Mouse (Mus musculus) MEL (cell line): ENCODE measurements around the gene Brat1. TPM values are rescaled to one million over a fixed set of nuclear protein-coding genes. Genes with fewer than 3 reads are reported as not detected.
A peak's percentile ranks its signal among the peaks of the same experiment; 100 is the strongest.

Source experiments
- DNase-seq: peaks from one replicate; pipeline ENCODE4 v3.0.0; 2011; ENCODE audit warnings: low read depth, low spot score
- H3K27ac ChIP-seq: 2 replicates; pipeline ENCODE4 v1.5.1; 2012; ENCODE audit warnings: low read depth, mild to moderate bottlenecking, control low read depth, low read length, moderate library complexity; ENCODE audit not compliant: control insufficient read depth
- H3K27me3 ChIP-seq, 2 experiments: fragments of 150-350 bp in 1 of 2; sonication (generic) in 1 of 2; 2 replicates each; pipeline ENCODE4 v1.6.1; 2012; ENCODE audit warnings: low read length in 2 of 2, mild to moderate bottlenecking in 2 of 2, improper control_type of control experiment in 1 of 2, moderate library complexity in 1 of 2; ENCODE audit not compliant: insufficient read depth in 2 of 2, control insufficient read depth in 1 of 2
- H3K36me3 ChIP-seq, 2 experiments: 2 replicates each; pipeline ENCODE4 v1.6.1; 2012 to 2014; ENCODE audit warnings: low read length in 2 of 2, improper control_type of control experiment in 1 of 2, inconsistent platforms in 1 of 2, mild to moderate bottlenecking in 1 of 2; ENCODE audit not compliant: insufficient read depth in 2 of 2, control insufficient read depth in 1 of 2
- H3K4me1 ChIP-seq, 2 experiments: fragments of 150-350 bp in 1 of 2; sonication (generic) in 1 of 2; 2 replicates each; pipeline ENCODE4 v1.6.1; 2012; ENCODE audit warnings: low read length in 2 of 2, improper control_type of control experiment in 1 of 2, mild to moderate bottlenecking in 1 of 2; ENCODE audit not compliant: insufficient read depth in 2 of 2, control insufficient read depth in 1 of 2
- H3K4me3 ChIP-seq, 2 experiments: fragments of 150-350 bp in 1 of 2; sonication (generic) in 1 of 2; 2 replicates each; pipeline ENCODE4 v1.5.1; 2012; ENCODE audit warnings: low read depth in 2 of 2, low read length in 2 of 2, mild to moderate bottlenecking in 2 of 2, moderate library complexity in 2 of 2, control low read depth in 1 of 2, improper control_type of control experiment in 1 of 2; ENCODE audit not compliant: control insufficient read depth in 1 of 2, insufficient read depth in 1 of 2
- H3K79me2 ChIP-seq: 2 replicates; pipeline ENCODE4 v1.6.1; 2012; ENCODE audit warnings: mild to moderate bottlenecking, low read length, moderate library complexity; ENCODE audit not compliant: control insufficient read depth, poor library complexity, insufficient read depth
- H3K9ac ChIP-seq: 2 replicates; pipeline ENCODE4 v1.6.1; 2012; ENCODE audit warnings: low read depth, mild to moderate bottlenecking, control low read depth, low read length, moderate library complexity; ENCODE audit not compliant: control insufficient read depth, poor library complexity, severe bottlenecking
- H3K9me3 ChIP-seq: fragments of 150-350 bp; sonication (generic); replicated peaks from 2 replicates; pipeline ENCODE4 v1.6.1; 2012; ENCODE audit warnings: mild to moderate bottlenecking, low read length, improper control_type of control experiment, moderate library complexity; ENCODE audit not compliant: insufficient read depth
- CHD2 ChIP-seq: IDR thresholded peaks from 2 replicates; pipeline ENCODE4 v1.6.1; 2011; ENCODE audit warnings: low read length, improper control_type of control experiment
- EP300 ChIP-seq, 2 experiments: IDR thresholded peaks; 2 replicates each; pipeline ENCODE4 v1.6.1; 2011; ENCODE audit warnings: improper control_type of control experiment in 2 of 2, low read length in 2 of 2, low read depth in 1 of 2, mild to moderate bottlenecking in 1 of 2
- GATA1 ChIP-seq: IDR thresholded peaks from 2 replicates; pipeline ENCODE4 v1.6.1; 2011; ENCODE audit warnings: low read depth, low read length, improper control_type of control experiment
- JUND ChIP-seq: IDR thresholded peaks from 2 replicates; pipeline ENCODE4 v1.6.1; 2011; ENCODE audit warnings: low read depth, mild to moderate bottlenecking, improper control_type of control experiment, low read length
- KAT2A ChIP-seq: conservative IDR thresholded peaks from 2 replicates; pipeline ENCODE4 v1.6.1; 2012; ENCODE audit warnings: low read depth, low read length, improper control_type of control experiment, inconsistent platforms
- MAFK ChIP-seq: IDR thresholded peaks from 2 replicates; pipeline ENCODE4 v1.6.1; 2011; ENCODE audit warnings: low read depth, mild to moderate bottlenecking, low read length, improper control_type of control experiment, borderline replicate concordance
- MAX ChIP-seq: IDR thresholded peaks from 2 replicates; pipeline ENCODE4 v1.6.1; 2011; ENCODE audit warnings: low read length, improper control_type of control experiment
- MYB ChIP-seq: IDR thresholded peaks from 2 replicates; pipeline ENCODE4 v1.6.1; 2011; ENCODE audit warnings: mild to moderate bottlenecking, low read depth, low read length, improper control_type of control experiment
- POLR2AphosphoS2 ChIP-seq: IDR thresholded peaks from 2 replicates; pipeline ENCODE4 v1.6.1; 2011; ENCODE audit warnings: low read length, improper control_type of control experiment
- RAD21 ChIP-seq: IDR thresholded peaks from 2 replicates; pipeline ENCODE4 v1.6.1; 2011; ENCODE audit warnings: mild to moderate bottlenecking, low read depth, low read length, improper control_type of control experiment
- TAL1 ChIP-seq: IDR thresholded peaks from 2 replicates; pipeline ENCODE4 v1.6.1; 2012; ENCODE audit warnings: mild to moderate bottlenecking, inconsistent platforms, low read length, moderate library complexity, mixed read lengths
- TBP ChIP-seq: IDR thresholded peaks from 2 replicates; pipeline ENCODE4 v1.8.0; 2011; ENCODE audit warnings: low read depth, low read length, improper control_type of control experiment
- TCF12 ChIP-seq: IDR thresholded peaks from 2 replicates; pipeline ENCODE4 v1.6.1; 2014; ENCODE audit warnings: low read depth, mild to moderate bottlenecking, inconsistent platforms, low read length, improper control_type of control experiment, moderate library complexity
- UBTF ChIP-seq: IDR thresholded peaks from 2 replicates; pipeline ENCODE4 v1.6.1; 2012; ENCODE audit warnings: low read depth, mild to moderate bottlenecking, inconsistent platforms, low read length, improper control_type of control experiment, moderate library complexity, borderline replicate concordance; ENCODE audit not compliant: insufficient read depth
- USF2 ChIP-seq, 2 experiments: IDR thresholded peaks; 2 replicates each; pipeline ENCODE4 v1.6.1; 2011 to 2012; ENCODE audit warnings: improper control_type of control experiment in 2 of 2, low read length in 2 of 2, borderline replicate concordance in 1 of 2, inconsistent platforms in 1 of 2, low read depth in 1 of 2, mild to moderate bottlenecking in 1 of 2; ENCODE audit not compliant: insufficient read depth in 1 of 2
- ZC3H11A ChIP-seq: IDR thresholded peaks from 2 replicates; pipeline ENCODE4 v1.6.1; 2012; ENCODE audit warnings: low read depth, mild to moderate bottlenecking, inconsistent platforms, low read length, improper control_type of control experiment
- ZKSCAN1 ChIP-seq: IDR thresholded peaks from 2 replicates; pipeline ENCODE4 v1.6.1; 2012; ENCODE audit warnings: low read depth, mild to moderate bottlenecking, inconsistent platforms, low read length, improper control_type of control experiment, moderate library complexity
- ZNF384 ChIP-seq: IDR thresholded peaks from 2 replicates; pipeline ENCODE4 v1.6.1; 2012; ENCODE audit warnings: low read depth, mild to moderate bottlenecking, inconsistent platforms, low read length, improper control_type of control experiment
- polyA plus RNA-seq, 2 experiments: library from polyadenylated mRNA; stranded (reverse) in 1 of 2; unstranded in 1 of 2; fragments of >175 nt in 1 of 2; fragments of >200 nt in 1 of 2; gene quantifications; 2 replicates each; pipeline versions ENCODE4 v1.2.1 to v1.2.4; 2012; ENCODE audit warnings: low replicate concordance in 2 of 2, low read depth in 1 of 2; ENCODE audit not compliant: insufficient read length in 2 of 2, insufficient read depth in 1 of 2, missing spikeins in 1 of 2
- total RNA-seq: library from RNA; depleted of rRNA; stranded (reverse); fragments of 300-350 nt; gene quantifications from 2 replicates; pipeline ENCODE4 v1.2.3, GENCODE M21; 2012

The Brat1 gene
- total and polyA plus RNA-seq, 3 experiments: 13.7 to 14.2 TPM; not detected in 1

- Histone ChIP-seq H3K36me3 (peaks cover 0 to 14% of the 10 kb centered on the region in 2 experiments; a peak in 2 of 4 replicates), H3K79me2 (no peaks in the 10 kb centered on the region), H3K4me3 (no peak overlapping the region), H3K27ac (no peak overlapping the region), H3K9me3 (no peaks in the 10 kb centered on the region), H3K4me1 (peaks cover 0 to 30% of the 10 kb centered on the region in 2 experiments; a peak in 3 of 4 replicates), H3K27me3 (no peaks in the 10 kb centered on the region), H3K9ac (peak overlapping the region; percentile 15)
- TF ChIP-seq TCF12 (no peak), ZKSCAN1 (no peak), ZNF384 (peak; percentile 82), MYB (no peak), EP300 (IDR thresholded peaks at IDR 0.05; ENCODE audit: low read depth in 1 of 2, low read length in 2 of 2) (peak in 1 of 2 experiments; percentile 36; a peak in 1 of 4 replicates), JUND (no peak), TAL1 (no peak), UBTF (no peak), MAX (no peak), KAT2A (no peak), GATA1 (peak; percentile 59; the same call in 1 of the 2 replicates), POLR2AphosphoS2 (no peak)
- DNase-seq: no peak
Measured at GRCm38 (mm10) chr5:140661427-140661826, 43.4 kb upstream of the Brat1 start.

- Histone ChIP-seq H3K27me3 (no peaks in the 10 kb centered on the region), H3K36me3 (peaks cover 0 to 14% of the 10 kb centered on the region in 2 experiments; a peak in 2 of 4 replicates)
Measured at GRCm38 (mm10) chr5:140661875-140662643, 42.8 kb upstream of the Brat1 start.

More at GRCm38 (mm10) chr5:140661875-140662643, 42.8 kb upstream of the Brat1 start:
- H3K9ac ChIP-seq: peak overlapping the region; percentile 47
- TF ChIP-seq TCF12 (no peak), ZC3H11A (no peak), MAFK (no peak), CHD2 (no peak), RAD21 (no peak), USF2 (IDR thresholded peaks at IDR 0.05; ENCODE audit: borderline replicate concordance in 1 of 2, insufficient read depth in 1 of 2, low read depth in 1 of 2, low read length in 2 of 2) (no peak), TBP (peak; percentile 45; the same call in 1 of the 2 replicates), ZNF384 (peak; percentile 56)
- TF ChIP-seq, all 39 proteins: peak for 2
- H3K27ac ChIP-seq: peak overlapping the region; percentile 37
- H3K4me1 ChIP-seq: peaks cover 0 to 30% of the 10 kb centered on the region in 2 experiments; a peak in 3 of 4 replicates
- DNase-seq: peak; percentile 57
- H3K79me2 ChIP-seq: no peaks in the 10 kb centered on the region
- H3K9me3 ChIP-seq: no peaks in the 10 kb centered on the region
- H3K4me3 ChIP-seq: peak overlapping the region; percentile 11 to 20; a peak in 3 of 4 replicates
